Mouse (Mus musculus): Measurements from ENCODE around the gene Adamts17. TPM values are rescaled to one million over a fixed set of nuclear protein-coding genes. Genes with fewer than 3 reads are reported as not detected.

Gene Adamts17
- polyA plus RNA-seq, 1 experiment from 2014 or later, result 13.2 TPM

DNA sequence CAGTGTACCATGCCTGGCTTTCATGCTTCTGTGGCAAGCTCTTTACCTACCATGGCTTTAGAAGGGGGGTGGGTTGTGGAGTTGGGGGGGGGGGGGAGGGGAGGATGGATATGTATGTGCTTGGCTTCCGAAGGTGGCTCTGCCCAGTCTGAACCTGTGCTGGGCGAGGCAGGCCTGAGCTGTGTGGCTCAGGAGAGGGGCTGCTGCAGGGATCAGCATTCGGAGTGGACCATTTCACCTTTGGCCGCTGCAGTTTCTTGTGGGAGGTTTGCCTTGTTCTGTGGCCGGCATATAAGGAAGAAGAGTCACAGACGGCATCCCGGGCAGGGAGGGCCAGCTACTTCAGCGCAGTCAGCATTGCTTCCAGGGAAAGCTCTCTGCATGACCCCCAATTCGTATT lies 7.8 kb downstream of the Adamts17 start:
- no peak for ATAC-seq (ENCODE audit: insufficient number of reproducible peaks, insufficient read depth, low FRiP score, low TSS enrichment, low read depth)
- WGBS, result 81% methylated on average over 9 of the region's 9 CpGs
- Histone ChIP-seq H3K27me3 (no peaks in the 10 kb centered on the region), H3K36me3 (peaks cover 14% of the 10 kb centered on the region; the same call in 1 of the 2 replicates), H3K9me3 (no peaks in the 10 kb centered on the region), H3K27ac (no peak overlapping the region), H3K4me1 (peaks cover 12% of the 10 kb centered on the region), H3K4me2 (no peak overlapping the region), H3K9ac (no peak overlapping the region), H3K4me3 (no peak overlapping the region)

DNA sequence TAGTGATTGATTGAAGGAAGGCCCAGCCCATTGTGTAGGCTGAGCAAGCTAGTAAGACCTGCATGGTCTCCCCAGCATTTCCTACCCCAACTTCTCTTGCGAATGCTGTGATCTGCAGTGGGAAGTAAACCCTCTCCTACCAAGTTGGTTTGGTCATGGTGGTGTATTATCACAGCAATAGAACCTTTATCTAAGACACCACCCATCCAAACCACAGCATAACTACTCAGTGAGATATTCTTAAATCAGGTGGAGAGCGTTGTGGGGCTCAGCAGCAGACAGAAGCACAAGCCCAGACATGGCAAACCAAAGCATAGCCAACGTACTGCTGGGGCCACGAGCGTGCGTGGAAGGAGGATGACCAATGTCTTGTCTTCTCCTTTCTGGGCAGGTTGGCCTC lies 9.8 kb downstream of the Adamts17 start:
- no peaks in the 10 kb centered on the region; the same call in none of the 2 replicates for H3K4me1 ChIP-seq
- H3K9me3 ChIP-seq, result no peaks in the 10 kb centered on the region
- WGBS, result 89% methylated on average over 6 of the region's 6 CpGs
- no peak overlapping the region for H3K4me2 ChIP-seq
- H3K9ac ChIP-seq, result no peak overlapping the region
- no peak overlapping the region for H3K27ac ChIP-seq
- peaks cover 19% of the 10 kb centered on the region for H3K36me3 ChIP-seq
- no peak for ATAC-seq (ENCODE audit: insufficient number of reproducible peaks, insufficient read depth, low FRiP score, low TSS enrichment, low read depth)
- no peak overlapping the region for H3K4me3 ChIP-seq
- H3K27me3 ChIP-seq, result no peaks in the 10 kb centered on the region

GRCm38 (mm10) chr7:66852164-66852563 lies 12.6 kb downstream of the Adamts17 start:
- WGBS, result 65% methylated on average over 3 of the region's 3 CpGs
- no peak for ATAC-seq (ENCODE audit: insufficient number of reproducible peaks, insufficient read depth, low FRiP score, low TSS enrichment, low read depth)
- H3K27me3 ChIP-seq, result no peaks in the 10 kb centered on the region
- H3K27ac ChIP-seq, result no peak overlapping the region
- H3K9me3 ChIP-seq, result no peaks in the 10 kb centered on the region
- H3K4me3 ChIP-seq, result no peak overlapping the region
- peaks cover 29% of the 10 kb centered on the region for H3K36me3 ChIP-seq
- H3K4me1 ChIP-seq, result no peaks in the 10 kb centered on the region
- H3K9ac ChIP-seq, result no peak overlapping the region
- H3K4me2 ChIP-seq, result no peak overlapping the region

DNA sequence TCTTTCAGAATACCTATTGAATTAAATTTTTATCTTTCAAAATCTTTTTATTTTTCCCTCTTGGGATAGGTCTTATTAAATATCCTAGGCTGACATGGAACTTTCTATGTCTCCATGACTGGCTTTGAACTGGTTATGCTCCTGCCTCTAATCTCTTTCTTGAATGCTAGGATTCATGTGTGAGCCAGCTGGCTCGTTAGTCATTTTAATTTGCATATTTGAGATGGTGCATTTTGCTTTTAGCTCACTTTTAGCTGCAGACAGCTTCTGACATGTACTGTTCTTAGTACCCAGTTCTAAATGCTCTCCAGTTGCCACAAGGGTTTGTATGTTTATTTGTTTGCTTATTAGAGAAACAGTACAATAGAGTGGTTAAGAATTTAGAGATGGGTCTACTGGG lies 18.1 kb downstream of the Adamts17 start:
- H3K4me3 ChIP-seq, result no peak overlapping the region
- H3K36me3 ChIP-seq, result peaks cover 20% of the 10 kb centered on the region
- no peaks in the 10 kb centered on the region for H3K27me3 ChIP-seq
- H3K4me1 ChIP-seq, result peaks cover 22% of the 10 kb centered on the region
- no peak overlapping the region for H3K4me2 ChIP-seq
- no peak for ATAC-seq (ENCODE audit: insufficient number of reproducible peaks, insufficient read depth, low FRiP score, low TSS enrichment, low read depth)
- H3K9ac ChIP-seq, result no peak overlapping the region
- H3K27ac ChIP-seq, result peak overlapping the region; percentile 84; the same call in 1 of the 2 replicates
- WGBS, result 65% methylated on average over 1 of the region's 1 CpGs
- H3K9me3 ChIP-seq, result no peaks in the 10 kb centered on the region

DNA sequence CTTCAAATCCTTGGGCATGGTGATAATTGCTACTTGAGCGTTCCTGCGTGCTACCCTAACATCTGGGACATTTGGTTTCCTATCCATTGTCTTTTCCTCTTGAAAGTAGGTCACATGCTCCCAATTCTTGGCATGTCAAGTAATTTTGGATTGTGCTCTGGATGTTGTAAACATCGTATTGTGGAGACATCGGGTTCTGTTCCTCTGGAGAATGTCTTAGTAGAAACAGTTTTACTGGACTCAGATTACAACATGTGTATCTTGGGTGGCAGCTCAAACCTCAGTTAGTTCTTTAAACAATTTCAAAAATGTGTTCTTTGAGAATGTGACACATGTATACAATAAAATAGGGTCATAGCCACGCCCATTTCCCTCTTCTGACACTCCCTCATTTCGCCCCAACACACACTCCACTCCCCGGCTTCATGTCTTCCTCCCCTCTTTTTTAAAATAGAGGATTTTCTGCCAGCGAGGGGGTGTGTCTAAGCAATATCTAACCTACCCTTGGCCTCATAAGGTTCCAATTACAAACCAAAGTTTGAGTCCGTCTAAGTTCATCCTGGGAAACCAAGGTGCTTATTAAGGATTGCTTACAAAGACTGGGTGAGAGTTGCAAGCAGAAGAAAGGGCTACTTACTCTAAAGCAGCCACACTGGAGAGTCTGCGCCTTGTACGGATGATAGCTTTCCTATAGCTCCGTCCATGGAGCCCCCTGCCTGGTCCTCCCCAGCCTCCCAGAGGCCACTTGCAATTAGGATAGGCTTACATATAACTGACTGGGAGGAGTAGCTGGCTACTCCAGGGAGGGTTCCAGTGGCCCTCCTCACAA lies 18.9 kb downstream of the Adamts17 start:
- peaks cover 22% of the 10 kb centered on the region for H3K4me1 ChIP-seq
- H3K9ac ChIP-seq, result no peak overlapping the region
- peaks cover 24% of the 10 kb centered on the region for H3K36me3 ChIP-seq
- 23% methylated on average over 12 of the region's 12 CpGs for WGBS
- H3K4me2 ChIP-seq, result peak overlapping the region; percentile 32
- H3K9me3 ChIP-seq, result no peaks in the 10 kb centered on the region
- peak; percentile 68; the same call in 1 of the 2 replicates for ATAC-seq (ENCODE audit: insufficient number of reproducible peaks, insufficient read depth, low FRiP score, low TSS enrichment, low read depth)
- no peaks in the 10 kb centered on the region for H3K27me3 ChIP-seq
- H3K4me3 ChIP-seq, result no peak overlapping the region
- peak overlapping the region; percentile 84 for H3K27ac ChIP-seq

DNA sequence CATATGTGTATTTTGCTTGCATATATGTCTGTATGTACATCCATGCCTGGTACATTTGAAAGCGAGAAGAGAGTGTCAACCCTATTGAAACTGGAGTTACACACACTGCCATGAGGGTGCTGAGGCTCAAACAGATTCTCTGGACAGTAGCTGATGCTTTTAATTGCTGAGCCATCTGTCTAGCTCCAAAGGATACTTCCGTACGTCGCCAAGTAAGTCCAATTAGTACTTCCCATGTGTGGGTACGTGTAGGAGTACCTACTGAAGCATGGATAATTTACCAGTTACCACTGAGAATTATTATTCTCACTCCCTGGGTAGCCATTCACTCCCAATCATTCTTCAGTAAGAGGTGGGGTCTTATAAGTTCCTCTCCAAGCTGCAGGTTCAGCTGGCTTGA lies 19.7 kb downstream of the Adamts17 start:
- WGBS, result 78% methylated on average over 5 of the region's 5 CpGs
- peak overlapping the region; percentile 84 for H3K27ac ChIP-seq

GRCm38 (mm10) chr7:66866944-66867718 lies 27.6 kb downstream of the Adamts17 start:
- Histone ChIP-seq H3K9ac (0 out of 2 replicates have a peak overlapping the region, but pooled peaks have one; percentile 51), H3K4me1 (peaks cover 45% of the 10 kb centered on the region), H3K36me3 (peaks cover 13% of the 10 kb centered on the region), H3K27me3 (no peaks in the 10 kb centered on the region), H3K9me3 (no peaks in the 10 kb centered on the region), H3K27ac (peak overlapping the region; percentile 88), H3K4me3 (no peak overlapping the region), H3K4me2 (0 out of 2 replicates have a peak overlapping the region, but pooled peaks have one; percentile 18)
- no peak for ATAC-seq (ENCODE audit: insufficient number of reproducible peaks, insufficient read depth, low FRiP score, low TSS enrichment, low read depth)
- WGBS, result 66% methylated on average over 19 of the region's 19 CpGs

More for the DNA sequence above, 19.7 kb downstream of the Adamts17 start:
- Histone ChIP-seq H3K4me2 (peak overlapping the region; percentile 32; the same call in 1 of the 2 replicates), H3K36me3 (peaks cover 22% of the 10 kb centered on the region), H3K4me3 (no peak overlapping the region), H3K27me3 (no peaks in the 10 kb centered on the region), H3K9me3 (no peaks in the 10 kb centered on the region), H3K9ac (no peak overlapping the region), H3K4me1 (peaks cover 22% of the 10 kb centered on the region)
- no peak for ATAC-seq (ENCODE audit: insufficient number of reproducible peaks, insufficient read depth, low FRiP score, low TSS enrichment, low read depth)

DNA sequence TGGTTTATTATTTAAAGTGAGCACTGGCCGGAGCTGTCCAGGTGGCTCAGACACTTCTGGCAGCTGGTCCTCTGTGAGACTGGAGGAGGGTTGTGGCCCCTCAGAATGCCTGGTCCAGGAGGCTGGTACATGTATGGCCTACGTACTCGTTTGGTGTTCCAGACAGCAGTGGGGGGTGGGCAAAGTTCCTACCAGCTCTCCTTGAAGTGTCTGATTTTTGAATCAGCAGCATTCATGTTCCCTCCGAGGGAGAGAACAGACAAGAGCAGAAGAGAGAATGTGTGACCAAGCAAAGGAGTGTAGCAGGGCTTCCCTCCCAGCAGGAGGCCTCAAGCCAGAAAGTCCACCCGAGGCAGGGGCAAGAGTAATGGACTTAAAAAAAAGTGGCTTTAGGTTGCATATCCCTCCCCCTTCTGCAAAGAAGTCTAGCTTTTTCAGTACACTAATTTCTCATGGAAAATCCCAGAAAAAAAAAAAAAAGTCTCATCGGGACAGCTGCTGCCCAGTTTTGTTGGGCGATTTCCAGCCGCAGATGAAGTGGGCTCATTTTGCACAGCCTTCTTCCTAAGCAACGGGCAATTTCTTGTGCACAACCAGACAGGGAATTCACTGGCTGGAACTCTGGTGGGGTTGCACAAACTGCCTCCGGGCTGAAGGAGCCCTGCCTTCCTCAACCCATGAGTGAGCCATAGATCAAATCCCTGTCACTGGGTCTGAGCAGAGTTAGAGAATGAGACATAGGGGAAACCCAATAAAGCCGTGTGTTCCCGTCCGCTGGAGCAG lies 28.4 kb downstream of the Adamts17 start:
- Histone ChIP-seq H3K27me3 (no peaks in the 10 kb centered on the region), H3K4me1 (peaks cover 50% of the 10 kb centered on the region), H3K4me3 (no peak overlapping the region), H3K4me2 (0 out of 2 replicates have a peak overlapping the region, but pooled peaks have one; percentile 18), H3K9me3 (no peaks in the 10 kb centered on the region), H3K27ac (peak overlapping the region; percentile 88), H3K36me3 (peaks cover 12% of the 10 kb centered on the region), H3K9ac (peak overlapping the region; percentile 51; the same call in 1 of the 2 replicates)
- 49% methylated on average over 13 of the region's 13 CpGs for WGBS
- no peak for ATAC-seq (ENCODE audit: insufficient number of reproducible peaks, insufficient read depth, low FRiP score, low TSS enrichment, low read depth)

DNA sequence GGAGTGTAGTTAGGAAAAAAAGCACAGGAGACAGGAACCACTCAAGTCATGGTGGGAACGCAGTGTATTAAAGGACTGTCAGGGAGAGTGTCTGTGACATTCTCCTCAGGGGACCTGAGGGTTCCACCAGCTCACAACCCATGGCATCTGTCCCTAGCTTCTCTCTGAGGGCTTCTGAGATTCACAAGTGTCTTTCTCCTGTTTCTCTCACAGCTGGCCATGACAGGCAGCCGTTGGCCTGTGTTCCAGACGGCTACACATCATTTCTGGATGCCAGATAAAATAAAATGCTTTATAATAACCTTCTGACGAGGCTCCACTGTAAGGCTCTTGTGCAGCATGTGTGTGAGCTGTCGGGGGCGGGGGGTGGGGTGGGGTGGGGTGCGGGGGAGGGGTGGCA lies 32.0 kb downstream of the Adamts17 start:
- H3K27me3 ChIP-seq, result no peaks in the 10 kb centered on the region
- 0 out of 2 replicates have a peak, but pooled peaks cover 7% of the 10 kb centered on the region for H3K36me3 ChIP-seq
- ATAC-seq (ENCODE audit: insufficient number of reproducible peaks, insufficient read depth, low FRiP score, low TSS enrichment, low read depth), result no peak
- H3K9ac ChIP-seq, result no peak overlapping the region
- H3K27ac ChIP-seq, result 0 out of 2 replicates have a peak overlapping the region, but pooled peaks have one; percentile 22
- 44% methylated on average over 7 of the region's 7 CpGs for WGBS
- peaks cover 44% of the 10 kb centered on the region for H3K4me1 ChIP-seq
- 0 out of 2 replicates have a peak overlapping the region, but pooled peaks have one; percentile 16 for H3K4me2 ChIP-seq
- H3K4me3 ChIP-seq, result no peak overlapping the region
- H3K9me3 ChIP-seq, result peaks cover 3% of the 10 kb centered on the region; the same call in 1 of the 2 replicates

DNA sequence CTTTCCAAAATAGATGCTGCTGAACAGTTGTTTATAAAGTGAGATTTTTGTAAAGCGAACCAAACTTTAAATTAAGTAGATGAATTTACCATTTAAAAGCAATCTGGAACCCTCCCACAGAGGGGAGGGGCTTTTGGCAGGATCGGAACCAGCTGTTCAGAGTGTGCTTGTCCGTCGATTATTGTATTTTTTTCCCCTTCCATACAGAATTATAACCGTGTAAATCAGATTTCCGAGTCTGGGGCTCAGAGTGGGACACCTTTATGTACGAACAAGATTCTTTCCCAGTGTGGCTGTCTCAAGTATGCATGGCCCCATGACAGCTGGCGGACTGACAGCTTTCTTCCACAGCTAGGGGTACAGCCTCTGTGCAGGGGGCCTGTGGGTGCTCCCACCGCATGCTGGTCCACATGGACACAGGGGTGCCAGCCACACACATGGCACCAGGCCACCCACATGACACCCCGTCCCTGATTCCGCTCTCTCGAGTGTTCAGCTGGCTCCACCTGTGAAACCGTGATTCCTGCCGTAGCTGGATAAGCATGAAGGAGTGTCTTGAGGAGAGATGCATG lies 32.5 kb downstream of the Adamts17 start:
- Histone ChIP-seq H3K4me3 (no peak overlapping the region), H3K27ac (no peak overlapping the region), H3K27me3 (no peaks in the 10 kb centered on the region), H3K36me3 (0 out of 2 replicates have a peak, but pooled peaks cover 7% of the 10 kb centered on the region), H3K9me3 (peaks cover 3% of the 10 kb centered on the region; the same call in 1 of the 2 replicates), H3K4me2 (peak overlapping the region; percentile 34), H3K4me1 (peaks cover 39% of the 10 kb centered on the region), H3K9ac (no peak overlapping the region)
- 0 out of 2 replicates have a peak, but pooled peaks have one; percentile 15 for ATAC-seq (ENCODE audit: insufficient number of reproducible peaks, insufficient read depth, low FRiP score, low TSS enrichment, low read depth)
- 43% methylated on average over 14 of the region's 14 CpGs for WGBS
